19 mouse cellular contexts compared by ENCODE assay signal in genomic region chr6:71987546-71988248, GRCm38 (mm10).
DNase-seq lines count a peak whose midpoint lies in the region; ATAC-seq and TF ChIP-seq lines count a peak whose summit lies in the region.
"Had no signal": no experiment of that assay in that cellular context is flagged by ENCODE, and none has a peak within 500 bp of the region (broad histone marks: within the 10 kb centered on the region; RNA-seq: fewer than 3 reads in every experiment).

No protein-coding gene starts in this region.

- H3K27ac ChIP-seq in embryonic facial prominence, embryonic 10.5 days (replicated peaks): peak overlapping the region; percentile 73
- peak overlapping the region; percentile 1 to 49; a peak in 3 of 4 replicates for H3K27ac ChIP-seq in heart, embryonic 14.5 days (replicated peaks in 1 of 2; ENCODE audit: control insufficient read depth in 1 of 2, insufficient read depth in 1 of 2, low read depth in 2 of 2, low read length in 2 of 2)
- no peak overlapping the region for H3K27ac ChIP-seq in stomach, postnatal 0 days (replicated peaks)
- H3K27ac ChIP-seq: forebrain, embryonic 15.5 days; hindbrain, embryonic 14.5 days; stomach, embryonic 15.5 days had no signal

- TF ChIP-seq EP300 in stomach, postnatal 0 days (optimal IDR thresholded peaks at IDR 0.05): no peak

- H3K27me3 ChIP-seq in embryonic facial prominence, embryonic 10.5 days (replicated peaks; ENCODE audit: low read depth, poor library complexity, severe bottlenecking): no peaks in the 10 kb centered on the region
- no peaks in the 10 kb centered on the region for H3K27me3 ChIP-seq in heart, embryonic 14.5 days (ENCODE audit: control insufficient read depth, insufficient read depth, low read length)
- H3K27me3 ChIP-seq in stomach, postnatal 0 days (ENCODE audit: control insufficient read depth, insufficient read depth, low read length): no peaks in the 10 kb centered on the region
- H3K27me3 ChIP-seq: embryonic facial prominence, embryonic 12.5 days; forebrain, embryonic 15.5 days; limb, embryonic 15.5 days; stomach, embryonic 15.5 days had no signal

- TF ChIP-seq CTCF in stomach, postnatal 0 days (IDR thresholded peaks at IDR 0.05; ENCODE audit: low read depth): no peak

- H3K4me3 ChIP-seq in embryonic facial prominence, embryonic 10.5 days: no peak overlapping the region
- no peak overlapping the region for H3K4me3 ChIP-seq in heart, embryonic 14.5 days (ENCODE audit: control insufficient read depth in 1 of 2, insufficient read depth in 1 of 2, low read depth in 1 of 2, low read length in 2 of 2)
- no peak overlapping the region for H3K4me3 ChIP-seq in stomach, postnatal 0 days (ENCODE audit: low read depth, low read length)
- H3K4me3 ChIP-seq: embryonic facial prominence, embryonic 12.5 days; forebrain, embryonic 15.5 days; limb, embryonic 15.5 days; stomach, embryonic 15.5 days had no signal

- H3K4me1 ChIP-seq in embryonic facial prominence, embryonic 10.5 days: peaks cover 55% of the 10 kb centered on the region
- peaks cover 36 to 39% of the 10 kb centered on the region in 2 experiments for H3K4me1 ChIP-seq in heart, embryonic 14.5 days (ENCODE audit: control insufficient read depth in 2 of 2, insufficient read depth in 2 of 2, low read length in 2 of 2)
- H3K4me1 ChIP-seq in stomach, postnatal 0 days (replicated peaks; ENCODE audit: control insufficient read depth, insufficient read depth): 0 out of 2 replicates have a peak, but pooled peaks cover 5% of the 10 kb centered on the region

- DNase-seq in heart, adult 11 months: peak; percentile 95
- DNase-seq in heart, postnatal 25 days (ENCODE audit: low spot score): no peak
- DNase-seq in NIH3T3 (ENCODE audit: low read depth): peak; percentile 71
- peak; percentile 22 for DNase-seq in embryonic facial prominence, embryonic 10.5 days (ENCODE audit: low spot score)
- no peak for DNase-seq in stomach, postnatal 0 days (ENCODE audit: low spot score)
- no peak for DNase-seq in lung, postnatal 10 days
- no peak for DNase-seq in spleen, adult 18-20 months
- DNase-seq: cerebellum, adult 8-10 months; kidney, postnatal 36 days; lung, adult 18-20 months; lung, postnatal 36 days; thymus, postnatal 14 days had no signal

- ATAC-seq in heart, embryonic 14.5 days (ENCODE audit: insufficient number of reproducible peaks, insufficient read depth, low FRiP score, low read depth): peak; percentile 35; the same call in 1 of the 2 replicates
- ATAC-seq in stomach, postnatal 0 days (ENCODE audit: low FRiP score, low TSS enrichment): no peak
- ATAC-seq: forebrain, embryonic 15.5 days; intestine, embryonic 16.5 days had no signal

- no peak overlapping the region for H3K9ac ChIP-seq in heart, embryonic 14.5 days (ENCODE audit: low read length)
- H3K9ac ChIP-seq in stomach, postnatal 0 days (ENCODE audit: low read length): no peak overlapping the region
- H3K9ac ChIP-seq: embryonic facial prominence, embryonic 12.5 days; forebrain, embryonic 15.5 days; hindbrain, embryonic 14.5 days; limb, embryonic 15.5 days; stomach, embryonic 15.5 days had no signal

- no peaks in the 10 kb centered on the region for H3K36me3 ChIP-seq in embryonic facial prominence, embryonic 10.5 days (replicated peaks)
- no peaks in the 10 kb centered on the region for H3K36me3 ChIP-seq in heart, embryonic 14.5 days (ENCODE audit: control insufficient read depth, insufficient read depth, low read length)
- H3K36me3 ChIP-seq in stomach, postnatal 0 days (ENCODE audit: control insufficient read depth, insufficient read depth, low read length): no peaks in the 10 kb centered on the region
- H3K36me3 ChIP-seq: embryonic facial prominence, embryonic 12.5 days; forebrain, embryonic 15.5 days; limb, embryonic 15.5 days; stomach, embryonic 15.5 days had no signal

- no peak overlapping the region for H3K4me2 ChIP-seq in heart, embryonic 14.5 days (ENCODE audit: low read length)
- no peak overlapping the region for H3K4me2 ChIP-seq in stomach, postnatal 0 days (replicated peaks; ENCODE audit: low read depth)
- H3K4me2 ChIP-seq: embryonic facial prominence, embryonic 12.5 days; forebrain, embryonic 15.5 days; hindbrain, embryonic 14.5 days; limb, embryonic 15.5 days; stomach, embryonic 15.5 days had no signal

- WGBS in embryonic facial prominence, embryonic 10.5 days: 46% methylated on average over 7 of the region's 7 CpGs
- 21% methylated on average over 7 of the region's 7 CpGs for WGBS in heart, embryonic 14.5 days
- 74% methylated on average over 7 of the region's 7 CpGs for WGBS in stomach, postnatal 0 days

- intact Hi-C loops in heart, postnatal 25 days (cut with DNase I): no loop called here

- no peaks in the 10 kb centered on the region for H3K9me3 ChIP-seq in embryonic facial prominence, embryonic 10.5 days
- no peaks in the 10 kb centered on the region for H3K9me3 ChIP-seq in heart, embryonic 14.5 days (ENCODE audit: control insufficient read depth, low read length)
- no peaks in the 10 kb centered on the region for H3K9me3 ChIP-seq in stomach, postnatal 0 days (ENCODE audit: control insufficient read depth, low read length)
- H3K9me3 ChIP-seq: embryonic facial prominence, embryonic 12.5 days; forebrain, embryonic 15.5 days; limb, embryonic 15.5 days; stomach, embryonic 15.5 days had no signal

Comparison
In these comparisons a context has a peak if more than half of its experiments do, and no peak if none do; other contexts are left out.
1. DNase-seq: peak in heart, adult 11 months (single experiment), NIH3T3 (single experiment) and embryonic facial prominence, embryonic 10.5 days (single experiment); none in heart, postnatal 25 days (single experiment), stomach, postnatal 0 days (single experiment), lung, postnatal 10 days (single experiment) and spleen, adult 18-20 months (0 of 2).